Mouse (Mus musculus) heart, adult 2 months (tissue): ENCODE measurements at regions not wholly inside any gene's neighbourhood (a gene's known extent, or its start where the extent isn't known, plus 50 kb on each side); places are given as distances from the start of the nearest gene placed in this dataset.

Experiments used
- DNase-seq, 2 experiments: peaks; one replicate each; pipeline ENCODE4 v3.0.0; 2021
- H3K27ac ChIP-seq: fragments of 200-600 bp; 2 replicates; pipeline ENCODE4 v1.8.1; 2022
- H3K27me3 ChIP-seq: fragments of 200-500 bp; 2 replicates; pipeline ENCODE4 v1.6.1; 2012; ENCODE audit warnings: mild to moderate bottlenecking, low read length, inconsistent platforms, mixed read lengths; ENCODE audit not compliant: control insufficient read depth, insufficient read depth
- H3K36me3 ChIP-seq: fragments of 200-500 bp; 2 replicates; pipeline ENCODE4 v1.6.1; 2012; ENCODE audit warnings: low read length, inconsistent platforms; ENCODE audit not compliant: control insufficient read depth, insufficient read depth
- H3K4me1 ChIP-seq: fragments of 200-500 bp; 2 replicates; pipeline ENCODE4 v1.6.1; 2011; ENCODE audit warnings: low read length; ENCODE audit not compliant: control insufficient read depth, insufficient read depth
- H3K4me3 ChIP-seq: fragments of 200-600 bp; 2 replicates; pipeline ENCODE4 v1.8.1; 2022
- H3K79me2 ChIP-seq: fragments of 200-500 bp; replicated peaks from 2 replicates; pipeline ENCODE4 v1.6.1; 2012; ENCODE audit warnings: mild to moderate bottlenecking, inconsistent platforms, low read length, moderate library complexity, mixed read lengths; ENCODE audit not compliant: control insufficient read depth, insufficient read depth
- H3K9ac ChIP-seq: fragments of 200-500 bp; 2 replicates; pipeline ENCODE4 v1.6.1; 2012; ENCODE audit warnings: low read depth, mild to moderate bottlenecking, control low read depth, inconsistent platforms, low read length, mixed read lengths
- CTCF ChIP-seq: fragments of 200-600 bp; IDR thresholded peaks from 2 replicates; pipeline ENCODE4 v1.8.1; 2022; ENCODE audit warnings: antibody characterized with exemption, mild to moderate bottlenecking, moderate library complexity
- EP300 ChIP-seq: fragments of 200-500 bp; IDR thresholded peaks from 2 replicates; pipeline ENCODE4 v1.6.1; 2011; ENCODE audit warnings: low read depth, low read length, control low read depth; ENCODE audit not compliant: insufficient read depth
- POLR2A ChIP-seq: fragments of 200-500 bp; IDR thresholded peaks from 2 replicates; pipeline ENCODE4 v1.6.1; 2011; ENCODE audit warnings: mild to moderate bottlenecking, low read depth, low read length, control low read depth; ENCODE audit not compliant: insufficient read depth
- WGBS: fragments of 180-500 bp; shearing (Covaris S2); methylation state at CpG from one replicate; pipeline ENCODE4 v1.1.7; 2018; 5-methylcytosine and 5-hydroxymethylcytosine counted together
- intact Hi-C: fragments of 180-260 bp; cut with DNase I; formaldehyde crosslinking; loops from one replicate; pipeline ENCODE4 v1.15.1; 2025

DNA sequence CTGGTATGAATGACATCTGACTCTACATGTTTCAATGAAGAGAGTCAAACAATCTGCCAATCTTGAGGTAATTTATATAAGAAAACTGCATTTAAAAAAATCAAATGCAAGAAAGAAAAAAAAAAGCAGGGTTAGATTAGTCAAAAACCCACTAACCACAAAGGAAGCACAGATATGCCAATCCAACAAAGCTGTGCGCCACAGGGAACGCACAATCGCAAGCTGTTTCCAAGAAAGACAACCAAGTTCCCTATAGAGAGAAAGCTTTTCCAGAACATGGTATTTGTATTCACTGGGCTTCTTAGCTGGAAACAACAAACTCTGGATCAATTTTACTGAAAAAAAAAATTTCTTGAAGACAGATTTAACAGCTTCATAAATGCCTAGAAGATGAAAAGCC is 267.0 kb downstream of the Pik3r1 start:
- DNase-seq: no peak
- TF ChIP-seq EP300 (no peak), CTCF (no peak), POLR2A (no peak)
- H3K79me2 ChIP-seq: no peaks in the 10 kb centered on the region
- no peak overlapping the region for H3K9ac ChIP-seq
- intact Hi-C loops: no loop called here
- no peak overlapping the region for H3K27ac ChIP-seq
- H3K4me3 ChIP-seq: no peak overlapping the region
- no peaks in the 10 kb centered on the region for H3K4me1 ChIP-seq
- H3K27me3 ChIP-seq: no peaks in the 10 kb centered on the region
- H3K36me3 ChIP-seq: no peaks in the 10 kb centered on the region
- WGBS: 90% methylated on average over 3 of the region's 3 CpGs

DNA sequence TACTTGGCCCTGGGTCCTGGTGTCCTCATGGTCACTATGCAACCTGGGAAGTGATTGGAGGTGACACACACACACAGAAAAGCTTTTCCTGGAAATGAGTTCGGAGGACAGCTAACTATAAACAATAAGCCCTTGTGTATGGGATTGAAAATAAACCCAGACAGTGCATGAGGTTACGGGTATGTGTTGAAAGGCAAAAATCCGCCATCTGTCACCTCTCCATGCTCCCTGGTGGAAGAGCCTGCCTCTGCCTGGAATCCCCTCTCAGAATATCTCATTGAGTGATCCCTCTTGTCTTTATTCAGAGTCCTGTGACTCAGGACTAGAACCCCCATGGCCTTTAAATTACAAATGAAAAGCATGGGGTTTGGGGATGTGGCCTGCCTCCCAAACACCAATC is 276.2 kb downstream of the Pik3r1 start:
- Histone ChIP-seq H3K79me2 (no peaks in the 10 kb centered on the region), H3K4me3 (no peak overlapping the region), H3K4me1 (peaks cover 1% of the 10 kb centered on the region; the same call in 1 of the 2 replicates), H3K36me3 (no peaks in the 10 kb centered on the region), H3K27me3 (no peaks in the 10 kb centered on the region), H3K27ac (peak overlapping the region; percentile 50), H3K9ac (no peak overlapping the region)
- 33% methylated on average over 3 of the region's 3 CpGs for WGBS
- intact Hi-C loops: no loop called here
- no peak for DNase-seq
- no peak for TF ChIP-seq EP300
- TF ChIP-seq POLR2A: no peak
- TF ChIP-seq CTCF: no peak

DNA sequence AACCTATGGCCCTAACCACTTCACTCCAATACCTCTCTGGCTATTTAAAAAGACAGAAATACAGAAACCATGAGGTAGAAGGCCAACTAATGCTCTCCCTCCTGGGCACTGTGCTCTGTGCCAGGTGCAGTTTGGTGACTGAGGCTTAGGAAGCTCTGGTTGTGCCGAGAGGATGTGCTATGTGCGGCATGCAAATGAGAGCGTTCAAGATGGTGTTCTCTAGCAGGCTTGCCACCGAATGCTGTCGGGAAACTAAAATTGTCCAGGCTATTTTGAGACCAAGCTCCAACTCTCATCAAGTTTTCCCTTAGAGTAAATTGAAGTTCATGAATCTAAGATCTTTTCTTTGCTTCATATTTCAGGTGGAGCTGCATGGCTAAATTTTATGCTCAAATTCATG is 277.1 kb downstream of the Pik3r1 start:
- TF ChIP-seq EP300: no peak
- TF ChIP-seq POLR2A: no peak
- no peak for TF ChIP-seq CTCF
- H3K79me2 ChIP-seq: no peaks in the 10 kb centered on the region
- DNase-seq: no peak
- H3K27me3 ChIP-seq: no peaks in the 10 kb centered on the region
- H3K36me3 ChIP-seq: no peaks in the 10 kb centered on the region
- peaks cover 1% of the 10 kb centered on the region; the same call in 1 of the 2 replicates for H3K4me1 ChIP-seq
- intact Hi-C loops: no loop called here
- 66% methylated on average over 5 of the region's 5 CpGs for WGBS
- peak overlapping the region; percentile 50; the same call in 1 of the 2 replicates for H3K27ac ChIP-seq
- H3K9ac ChIP-seq: no peak overlapping the region
- no peak overlapping the region for H3K4me3 ChIP-seq

DNA sequence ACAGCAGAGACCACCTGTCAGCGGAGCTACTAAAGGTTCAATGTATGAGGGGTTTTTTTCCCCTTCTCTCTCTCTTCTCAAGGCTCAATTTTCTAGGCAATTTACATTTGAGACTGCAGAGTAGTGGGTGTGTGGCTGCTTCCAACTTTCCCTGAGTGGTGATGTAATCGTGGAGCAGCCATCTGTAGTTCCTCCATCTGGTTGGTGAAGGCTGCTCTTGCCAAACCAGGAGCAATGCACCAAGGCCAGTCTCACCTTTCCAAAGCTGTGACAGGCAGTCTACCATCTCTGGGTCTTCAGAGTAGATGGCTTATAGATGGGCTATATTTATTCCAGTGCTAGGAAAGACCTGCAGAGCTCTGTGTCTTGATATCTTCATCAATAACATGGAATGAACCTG is 280.4 kb downstream of the Pik3r1 start:
- H3K4me1 ChIP-seq: peaks cover 1% of the 10 kb centered on the region; the same call in 1 of the 2 replicates
- intact Hi-C loops: no loop called here
- no peak overlapping the region for H3K4me3 ChIP-seq
- H3K27ac ChIP-seq: no peak overlapping the region
- DNase-seq: no peak
- no peaks in the 10 kb centered on the region for H3K27me3 ChIP-seq
- 81% methylated on average over 2 of the region's 2 CpGs for WGBS
- H3K9ac ChIP-seq: no peak overlapping the region
- TF ChIP-seq EP300 (no peak), CTCF (no peak), POLR2A (no peak)
- no peaks in the 10 kb centered on the region for H3K79me2 ChIP-seq
- no peaks in the 10 kb centered on the region for H3K36me3 ChIP-seq

DNA sequence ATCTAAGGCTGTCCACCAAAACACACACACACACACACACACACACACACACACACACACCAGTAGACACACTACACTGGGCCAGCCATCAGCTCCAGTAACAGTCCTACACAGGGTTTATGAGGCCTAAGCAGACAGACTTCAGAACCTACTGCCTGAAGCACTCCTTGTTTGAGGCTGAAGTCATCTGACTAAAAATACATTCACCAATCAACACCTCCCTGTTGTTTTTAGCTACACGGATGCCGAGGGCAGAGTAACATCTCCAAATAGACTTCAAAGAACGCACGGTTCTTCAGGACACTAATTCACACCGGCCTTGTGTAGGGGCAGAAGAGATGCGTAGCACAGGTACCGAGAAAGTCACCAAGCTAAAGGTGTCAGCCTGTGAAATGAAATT is 282.2 kb downstream of the Pik3r1 start:
- intact Hi-C loops: no loop called here
- Histone ChIP-seq H3K36me3 (no peaks in the 10 kb centered on the region), H3K9ac (no peak overlapping the region), H3K27me3 (no peaks in the 10 kb centered on the region), H3K79me2 (no peaks in the 10 kb centered on the region), H3K27ac (peak overlapping the region; percentile 30), H3K4me1 (peaks cover under 1% of the 10 kb centered on the region; the same call in 1 of the 2 replicates), H3K4me3 (no peak overlapping the region)
- 57% methylated on average over 7 of the region's 7 CpGs for WGBS
- TF ChIP-seq EP300 (no peak), POLR2A (no peak), CTCF (no peak)
- DNase-seq: peak in 1 of 2 experiments; percentile 23

DNA sequence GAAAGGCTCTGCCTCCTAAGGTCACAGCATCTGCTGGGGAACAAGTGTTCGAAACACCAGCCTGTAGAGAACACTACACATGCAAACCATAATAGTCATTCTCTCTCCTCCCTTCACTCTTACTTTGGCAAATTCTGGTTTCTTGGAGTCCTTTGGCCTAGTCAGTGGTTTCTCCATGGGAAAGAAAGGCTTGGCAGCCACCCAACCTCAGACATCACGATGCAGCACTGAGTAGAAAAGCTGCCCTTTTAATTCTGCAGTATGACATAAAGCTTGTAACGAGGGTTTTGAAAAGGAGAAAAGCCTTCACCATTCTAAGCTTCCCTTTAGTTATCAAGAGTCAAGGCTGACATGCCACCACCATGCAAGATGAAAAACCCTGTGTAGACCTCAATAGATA is 284.2 kb downstream of the Pik3r1 start:
- DNase-seq: no peak
- no peak for TF ChIP-seq EP300
- no peak for TF ChIP-seq CTCF
- TF ChIP-seq POLR2A: no peak
- H3K4me3 ChIP-seq: no peak overlapping the region
- peaks cover 2% of the 10 kb centered on the region; the same call in 1 of the 2 replicates for H3K4me1 ChIP-seq
- H3K36me3 ChIP-seq: no peaks in the 10 kb centered on the region
- H3K79me2 ChIP-seq: no peaks in the 10 kb centered on the region
- H3K27me3 ChIP-seq: no peaks in the 10 kb centered on the region
- no peak overlapping the region for H3K9ac ChIP-seq
- WGBS: 61% methylated on average over 3 of the region's 3 CpGs
- intact Hi-C loops: no loop called here
- H3K27ac ChIP-seq: no peak overlapping the region
